Mouse (Mus musculus) monocyte, adult 2 months (primary cell): ENCODE data around the gene Slc35g1.

Experiments used
- DNase-seq, 2 experiments: peaks; one replicate each; pipeline ENCODE4 v3.0.0; 2022; ENCODE audit warnings: low spot score in 2 of 2, low read depth in 1 of 2

The Slc35g1 gene

GRCm38 (mm10) chr19:38387835-38388234 lies 7.9 kb upstream of the Slc35g1 start:
- DNase-seq = no peak

- no peak for DNase-seq
These were observed 822 bp downstream of the Slc35g1 start for GRCm38 (mm10) chr19:38396633-38396970.

- no peak for DNase-seq
These were observed 1.2 kb downstream of the Slc35g1 start for GRCm38 (mm10) chr19:38397004-38397403.

GRCm38 (mm10) chr19:38398966-38399365 lies 3.2 kb downstream of the Slc35g1 start:
- no peak for DNase-seq

- no peak for DNase-seq
These were observed 5.1 kb downstream of the Slc35g1 start for GRCm38 (mm10) chr19:38400851-38401250.

- no peak for DNase-seq
These were observed 5.6 kb downstream of the Slc35g1 start for GRCm38 (mm10) chr19:38401416-38401815.

- no peak for DNase-seq
These were observed 14.7 kb downstream of the Slc35g1 start for GRCm38 (mm10) chr19:38410357-38411056.

GRCm38 (mm10) chr19:38413861-38414260 lies 18.1 kb downstream of the Slc35g1 start:
- no peak for DNase-seq

GRCm38 (mm10) chr19:38418819-38419423 lies 23.1 kb downstream of the Slc35g1 start:
- no peak for DNase-seq

- DNase-seq = no peak
These were observed 25.0 kb downstream of the Slc35g1 start for GRCm38 (mm10) chr19:38420751-38421295.

GRCm38 (mm10) chr19:38421436-38421835 lies 25.7 kb downstream of the Slc35g1 start:
- no peak for DNase-seq

GRCm38 (mm10) chr19:38422926-38423325 lies 27.1 kb downstream of the Slc35g1 start:
- DNase-seq = no peak

GRCm38 (mm10) chr19:38423884-38424283 lies 28.1 kb downstream of the Slc35g1 start:
- DNase-seq = no peak

- no peak for DNase-seq
These were observed 28.8 kb downstream of the Slc35g1 start for GRCm38 (mm10) chr19:38424581-38424980.

GRCm38 (mm10) chr19:38429269-38429668 lies 33.5 kb downstream of the Slc35g1 start:
- DNase-seq = no peak

- no peak for DNase-seq
These were observed 34.7 kb downstream of the Slc35g1 start for GRCm38 (mm10) chr19:38430475-38430874.

- no peak for DNase-seq
These were observed 35.5 kb downstream of the Slc35g1 start for GRCm38 (mm10) chr19:38431326-38431725.

- DNase-seq = no peak
These were observed 36.2 kb downstream of the Slc35g1 start for GRCm38 (mm10) chr19:38432021-38432420.

GRCm38 (mm10) chr19:38433381-38433780 lies 37.6 kb downstream of the Slc35g1 start:
- DNase-seq = no peak

- DNase-seq = no peak
These were observed 39.4 kb downstream of the Slc35g1 start for GRCm38 (mm10) chr19:38435221-38435620.

- no peak for DNase-seq
These were observed 46.1 kb downstream of the Slc35g1 start for GRCm38 (mm10) chr19:38441860-38442259.

- no peak for DNase-seq
These were observed 50.0 kb downstream of the Slc35g1 start for GRCm38 (mm10) chr19:38445758-38446157.
